Mouse (Mus musculus) gastrocnemius, postnatal 14 days (tissue): ENCODE data around the gene A930018P22Rik. TPM values are rescaled to one million over a fixed set of nuclear protein-coding genes. Genes with fewer than 3 reads are reported as not detected.
"Not testable (repeated sequence)": the region's sequence is repeated elsewhere in the genome, so short reads cannot be mapped to it uniquely, and the experiment has no call there.

Experiments used
- DNase-seq: peaks from one replicate; pipeline ENCODE4 v3.0.0; 2021; ENCODE audit warnings: mixed read lengths
- intact Hi-C: fragments of 180-260 bp; cut with DNase I; formaldehyde crosslinking; loops from one replicate; pipeline ENCODE4 v1.15.1; 2025; ENCODE audit warnings: low total_unique reads
- total RNA-seq, 2 experiments: library from RNA; stranded (reverse); gene quantifications; 2 replicates each; pipeline ENCODE4 v1.2.3; 2021

The A930018P22Rik gene
- total RNA-seq, 2 experiments from 2014 or later: 1.7 to 1.8 TPM

DNA sequence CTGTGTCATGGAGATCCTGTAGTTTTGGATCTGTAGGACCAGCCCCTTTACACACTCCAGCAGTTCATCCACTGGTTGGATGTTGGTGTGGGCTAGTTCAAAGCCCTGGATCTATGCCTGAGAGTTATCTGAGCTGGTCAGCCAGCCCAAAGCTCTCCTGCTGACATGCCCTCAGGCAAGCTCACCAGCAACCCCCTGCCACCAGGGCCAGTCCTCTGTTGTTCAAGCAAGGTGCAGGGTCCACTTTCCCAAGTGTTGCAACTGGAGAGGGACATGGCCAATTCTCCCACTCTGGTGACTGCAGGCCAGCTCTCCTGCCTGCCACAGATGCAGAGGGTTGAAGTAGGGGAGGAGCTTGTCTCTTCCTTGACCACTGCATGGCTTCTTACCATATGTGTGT is 9.0 kb upstream of the A930018P22Rik start:
- intact Hi-C loops, DNase-seq: not testable (repeated sequence)

DNA sequence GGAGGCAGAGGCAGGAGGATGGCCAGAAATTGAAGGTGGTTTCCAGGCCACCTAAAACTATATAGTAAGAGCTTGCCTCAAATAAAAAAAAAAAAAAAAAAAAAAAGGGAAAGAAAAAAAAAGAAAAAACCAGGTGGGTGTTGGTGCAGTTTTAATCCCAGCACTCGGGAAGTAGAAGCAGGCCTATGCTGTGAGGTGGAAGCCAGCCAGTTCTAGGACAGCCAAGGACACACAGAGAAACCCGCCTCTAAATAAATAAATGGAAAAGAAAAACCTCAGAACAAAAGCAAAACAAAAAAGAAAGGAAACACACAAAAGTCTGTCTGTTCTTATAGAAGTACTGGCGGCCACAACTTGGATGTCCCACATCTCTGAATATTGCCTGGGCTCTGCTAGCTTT is 7.7 kb upstream of the A930018P22Rik start:
- intact Hi-C loops: no loop called here

DNA sequence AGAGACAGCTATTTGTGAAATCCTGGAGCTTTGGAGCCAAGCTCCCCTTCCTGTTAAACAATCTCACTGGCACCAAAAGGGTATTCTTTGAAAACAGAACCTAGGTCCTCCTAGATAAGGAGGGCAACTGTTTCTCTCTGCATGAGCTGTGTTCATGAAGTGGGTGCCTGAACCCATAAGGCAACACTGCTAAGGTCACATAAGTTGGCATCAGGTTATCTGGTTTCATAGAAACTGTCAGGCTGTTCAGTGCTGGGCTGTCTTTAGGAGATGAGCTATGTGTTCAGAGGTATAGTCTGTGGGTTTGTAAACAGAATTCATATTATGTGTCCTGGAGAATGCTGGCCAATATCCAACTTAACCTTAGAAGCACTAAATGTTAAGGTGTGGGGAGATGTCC is 5.4 kb upstream of the A930018P22Rik start:
- DNase-seq, intact Hi-C loops: not testable (repeated sequence)

More for the DNA sequence above, 7.7 kb upstream of the A930018P22Rik start:
- DNase-seq: no peak

DNA sequence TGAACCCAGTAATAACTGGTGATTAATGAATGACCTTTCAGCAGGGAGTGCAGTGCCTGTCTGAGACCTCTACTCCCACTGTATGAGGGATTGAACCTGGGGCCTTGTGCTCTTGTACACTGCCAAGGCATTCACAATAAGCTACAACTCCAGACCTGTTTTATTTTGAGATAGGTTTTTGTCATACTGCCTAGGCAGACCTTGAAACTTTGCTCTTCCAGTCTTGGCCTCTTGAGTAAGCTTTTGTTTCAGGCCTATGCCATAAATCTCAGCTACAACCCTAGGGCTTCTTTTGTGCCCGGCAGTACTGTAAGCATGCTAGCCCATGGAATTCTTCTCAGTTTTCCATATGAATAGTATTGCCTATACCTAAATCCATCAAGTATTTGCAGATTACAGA is 3.5 kb upstream of the A930018P22Rik start:
- DNase-seq: no peak
- intact Hi-C loops: no loop called here

DNA sequence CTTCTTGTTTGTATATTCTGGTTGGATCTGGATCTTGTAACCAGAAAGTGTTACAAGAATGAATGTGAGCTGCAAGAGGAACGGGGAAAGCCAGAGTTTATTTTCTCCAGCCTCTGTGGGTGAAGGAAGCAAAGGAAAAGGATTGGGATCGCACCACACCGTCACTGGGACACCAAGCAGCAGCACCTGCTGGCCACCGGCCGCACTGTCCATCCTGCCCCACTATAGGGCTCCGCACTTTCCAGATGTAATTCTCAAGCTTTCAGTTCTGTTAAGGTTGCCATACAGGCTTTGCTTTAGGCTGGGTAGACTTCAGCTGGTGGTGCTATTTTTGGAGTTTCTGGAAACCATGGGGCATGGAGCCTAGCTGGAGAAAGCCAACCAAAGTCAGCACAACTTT is 2.3 kb upstream of the A930018P22Rik start:
- DNase-seq: no peak
- intact Hi-C loops: no loop called here

DNA sequence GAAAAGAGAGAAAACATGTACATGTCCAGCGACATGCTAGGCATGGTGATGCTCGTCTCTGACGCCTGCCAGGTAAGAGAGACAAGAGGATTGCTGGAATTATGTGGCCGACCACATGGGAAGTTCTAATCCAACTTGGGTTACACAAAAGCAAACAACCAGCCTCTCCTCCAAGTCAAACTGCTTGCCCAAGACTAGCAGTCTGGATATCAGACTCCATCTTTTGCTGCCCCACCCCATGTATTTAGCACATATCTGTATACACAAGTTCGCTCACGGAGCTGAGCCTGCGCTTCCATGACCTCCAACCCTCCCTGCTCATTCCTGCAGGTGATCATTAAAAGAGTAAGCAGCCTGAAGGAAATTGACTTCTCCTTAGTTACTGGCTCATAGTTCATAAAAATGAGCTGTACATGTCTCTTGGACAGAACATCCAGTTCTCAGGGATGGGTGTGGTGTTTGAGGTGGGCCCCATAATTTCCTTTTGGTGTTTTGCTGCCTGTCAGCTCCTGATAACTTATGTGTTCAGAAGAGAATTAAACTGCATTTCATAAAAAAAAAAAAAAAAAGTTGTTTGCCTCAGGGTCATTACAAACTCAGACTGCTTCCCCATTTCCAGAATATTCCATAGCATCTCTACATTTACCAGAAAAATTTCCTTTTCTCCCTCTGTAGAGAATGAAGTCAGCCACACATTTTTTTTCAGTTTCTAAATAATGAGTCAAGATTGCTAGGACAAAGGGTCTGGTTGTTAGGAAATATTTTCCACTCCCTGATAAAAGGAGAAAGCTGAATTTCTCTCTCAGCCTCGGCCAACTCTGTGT is 676 bp upstream of the A930018P22Rik start:
- no peak for DNase-seq
- intact Hi-C loops: no loop called here

DNA sequence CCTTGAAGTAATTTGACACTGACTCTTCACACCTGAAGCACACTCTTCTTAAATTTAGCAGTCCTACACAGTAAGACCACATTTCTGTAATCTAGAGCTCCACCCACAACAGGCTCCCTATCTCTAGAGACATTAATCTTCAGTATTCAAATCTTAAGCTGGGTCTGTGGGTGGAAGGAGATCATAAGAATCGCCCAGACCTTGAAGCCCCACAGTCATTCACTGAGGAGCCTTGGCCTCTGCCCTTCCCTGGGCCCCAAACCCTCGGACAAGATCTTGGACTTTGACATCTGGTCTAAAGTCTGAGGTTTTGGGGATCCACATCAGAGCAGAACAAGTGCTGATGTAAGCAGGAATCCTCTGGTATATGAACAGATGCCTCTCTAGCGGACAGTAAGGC is 971 bp downstream of the A930018P22Rik start:
- intact Hi-C loops: no loop called here

DNA sequence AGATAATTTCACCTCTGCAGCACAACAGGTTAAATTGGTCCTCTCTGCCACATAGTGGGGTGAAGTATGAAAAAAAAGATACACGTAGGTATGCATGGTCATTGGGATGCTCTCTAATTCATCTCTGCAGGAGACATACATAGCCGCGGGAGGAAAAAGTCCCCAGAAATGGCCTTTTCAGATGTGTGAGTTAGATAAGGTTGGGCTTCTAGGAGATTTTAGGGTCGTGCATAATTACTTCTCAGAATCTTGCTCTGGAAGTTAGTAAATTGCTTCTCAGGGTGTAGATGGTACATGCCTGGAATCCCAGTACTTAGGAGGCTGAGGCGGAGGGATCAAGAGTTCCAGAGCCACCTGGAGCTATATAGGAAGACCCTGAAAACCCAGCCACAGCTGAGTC is 1.5 kb downstream of the A930018P22Rik start:
- no peak for DNase-seq
- intact Hi-C loops: no loop called here

More for the DNA sequence above, 971 bp downstream of the A930018P22Rik start:
- no peak for DNase-seq

DNA sequence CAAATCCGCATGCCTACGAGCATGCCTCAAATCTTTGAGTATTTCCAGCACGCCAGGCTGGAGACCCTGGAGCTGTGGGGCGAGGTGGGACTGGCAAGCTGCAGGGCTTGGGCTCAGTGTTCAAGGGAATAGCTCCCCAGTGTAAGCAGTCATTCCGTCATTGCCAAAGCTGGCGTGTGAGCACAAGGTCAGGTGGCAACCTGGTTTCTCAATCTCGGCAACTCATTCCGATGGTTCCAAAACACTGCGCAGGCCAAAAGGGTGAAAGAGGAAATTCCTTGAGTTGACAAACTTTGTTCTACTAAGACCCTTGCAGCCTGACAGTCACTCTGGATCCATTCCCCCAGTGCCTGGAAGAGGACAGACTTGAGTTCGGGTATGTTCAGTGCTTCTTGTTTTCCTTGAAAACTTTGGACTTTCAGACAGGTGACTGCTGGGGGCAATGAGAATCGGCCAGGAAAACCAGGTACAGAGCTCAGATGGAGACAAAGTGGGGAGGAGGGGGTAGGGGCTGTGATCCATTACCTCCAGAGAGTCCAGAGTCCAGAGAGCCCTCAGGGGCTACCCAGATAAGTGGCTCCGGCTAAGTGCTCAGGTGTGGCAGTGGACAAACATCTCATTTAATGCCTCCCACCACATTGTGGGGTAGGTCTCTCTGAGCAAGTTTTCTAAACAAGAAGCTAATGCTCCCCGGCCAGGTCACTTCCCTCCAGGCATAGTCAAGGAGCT is 6.4 kb downstream of the A930018P22Rik start:
- no peak for DNase-seq

DNA sequence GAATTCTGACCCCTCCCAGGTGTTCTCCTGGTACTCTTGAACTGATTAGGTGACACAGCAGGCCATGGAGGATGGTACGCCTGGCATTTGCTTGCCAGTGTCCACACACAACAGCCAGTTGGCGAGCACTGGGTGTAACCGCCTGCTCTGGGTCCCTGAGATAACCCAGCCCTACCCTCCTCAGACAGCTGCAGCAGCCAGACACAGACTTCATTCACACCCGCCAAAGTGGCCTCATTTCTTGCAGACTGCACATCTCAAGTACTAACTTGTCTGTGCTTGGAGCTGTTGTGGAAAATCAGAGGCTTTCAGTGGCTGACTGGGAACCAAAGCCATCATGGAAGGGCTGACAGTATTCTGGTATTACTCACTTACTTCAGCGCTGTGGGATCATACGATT is 7.6 kb downstream of the A930018P22Rik start:
- intact Hi-C loops: loop anchor here (10.0 kb wide), 2 partner anchors 95 to 455 kb away; no protein-coding TSS in a partner anchor
- no peak for DNase-seq

More for the DNA sequence above, 6.4 kb downstream of the A930018P22Rik start:
- intact Hi-C loops: no loop called here

DNA sequence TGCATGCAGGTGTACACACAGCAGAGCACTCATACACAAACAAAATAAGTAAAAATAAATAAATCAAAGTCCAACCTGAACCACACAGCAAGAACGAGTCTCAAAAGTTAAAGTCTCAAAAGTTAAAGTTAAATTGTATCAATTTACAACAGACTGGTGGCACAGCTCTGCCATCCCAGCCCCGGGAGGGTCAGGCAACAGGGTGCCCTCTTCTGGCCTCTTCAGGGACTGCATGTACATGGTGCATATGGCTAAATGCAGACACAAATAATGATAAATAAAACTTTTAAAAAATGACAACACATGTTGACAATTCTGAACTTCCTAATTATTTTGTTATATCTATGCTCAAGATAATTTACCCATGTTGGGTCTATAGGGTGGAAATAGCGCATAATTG is 8.4 kb downstream of the A930018P22Rik start:
- intact Hi-C loops: loop anchor here (10.0 kb wide), 2 partner anchors 96 to 454 kb away; no protein-coding TSS in a partner anchor
- DNase-seq: no peak

DNA sequence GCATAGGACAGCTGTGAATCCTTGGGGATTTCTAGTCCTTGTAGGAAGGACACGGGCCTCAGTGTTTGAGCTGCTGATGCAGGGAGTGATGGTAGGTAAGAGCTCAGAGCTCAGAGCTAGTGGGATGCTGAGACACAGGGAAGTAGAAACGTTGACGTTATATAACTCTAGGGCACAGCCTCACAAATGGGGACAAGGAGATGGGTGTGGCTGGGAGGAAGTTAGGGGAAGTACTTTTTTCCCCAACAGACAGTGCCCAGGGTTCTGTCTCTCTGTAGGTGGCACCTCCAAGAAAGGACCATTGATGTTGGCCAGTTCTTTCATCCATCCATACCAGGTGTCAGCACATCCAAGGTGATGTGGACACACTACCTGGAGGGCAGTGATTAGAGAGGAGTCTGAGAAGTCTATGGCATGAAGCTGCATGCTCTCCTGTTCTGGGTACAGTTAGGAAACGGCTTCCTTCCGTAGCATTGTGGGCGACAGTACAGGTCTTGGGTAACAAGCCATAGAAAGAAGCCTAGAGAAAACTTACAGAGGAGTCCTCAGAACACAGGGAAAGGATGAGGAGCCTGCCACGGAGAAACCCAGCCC is 9.8 kb downstream of the A930018P22Rik start:
- intact Hi-C loops: loop anchor here (10.0 kb wide), 2 partner anchors 98 to 452 kb away; no protein-coding TSS in a partner anchor

DNA sequence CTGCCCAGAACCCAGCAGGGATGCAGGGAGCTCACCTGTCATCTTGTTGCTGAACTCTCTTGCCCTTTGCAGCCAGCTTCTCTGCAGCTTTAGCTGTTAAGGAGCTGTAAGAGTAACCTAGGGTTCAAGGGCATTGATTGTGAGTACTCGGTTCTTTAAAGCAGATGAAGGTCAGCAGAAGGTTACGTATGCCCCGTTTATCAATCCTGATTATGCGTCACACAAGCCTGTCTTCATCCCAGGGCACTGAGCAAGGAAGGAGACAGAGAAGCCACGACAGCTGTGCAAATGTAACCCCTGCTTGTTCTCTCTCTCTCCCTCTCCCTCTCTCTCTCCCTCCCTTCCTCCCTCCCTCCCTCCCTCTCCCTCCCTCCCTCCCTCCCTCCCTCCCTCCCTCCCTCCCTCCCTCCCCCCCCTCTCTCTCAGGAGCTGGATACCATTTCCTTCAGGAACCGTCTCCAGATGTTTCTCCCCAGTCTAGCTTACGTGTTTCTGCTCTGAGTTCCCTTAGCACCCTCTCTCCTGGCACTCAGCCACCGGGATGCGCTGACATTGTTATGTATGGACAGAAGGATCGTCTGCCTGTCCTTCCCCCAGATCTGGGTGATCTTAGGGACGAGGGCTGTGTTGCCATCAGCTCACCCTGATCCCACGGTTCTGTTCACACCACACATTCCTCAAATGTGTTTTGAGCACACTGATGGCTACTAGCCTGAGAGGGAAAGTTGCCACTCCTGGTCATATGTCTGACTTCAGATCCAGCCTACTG is 10.7 kb downstream of the A930018P22Rik start:
- intact Hi-C loops: loop anchor here (10.0 kb wide), 2 partner anchors 98 to 452 kb away; no protein-coding TSS in a partner anchor
- DNase-seq: no peak

More for the DNA sequence above, 9.8 kb downstream of the A930018P22Rik start:
- no peak for DNase-seq

DNA sequence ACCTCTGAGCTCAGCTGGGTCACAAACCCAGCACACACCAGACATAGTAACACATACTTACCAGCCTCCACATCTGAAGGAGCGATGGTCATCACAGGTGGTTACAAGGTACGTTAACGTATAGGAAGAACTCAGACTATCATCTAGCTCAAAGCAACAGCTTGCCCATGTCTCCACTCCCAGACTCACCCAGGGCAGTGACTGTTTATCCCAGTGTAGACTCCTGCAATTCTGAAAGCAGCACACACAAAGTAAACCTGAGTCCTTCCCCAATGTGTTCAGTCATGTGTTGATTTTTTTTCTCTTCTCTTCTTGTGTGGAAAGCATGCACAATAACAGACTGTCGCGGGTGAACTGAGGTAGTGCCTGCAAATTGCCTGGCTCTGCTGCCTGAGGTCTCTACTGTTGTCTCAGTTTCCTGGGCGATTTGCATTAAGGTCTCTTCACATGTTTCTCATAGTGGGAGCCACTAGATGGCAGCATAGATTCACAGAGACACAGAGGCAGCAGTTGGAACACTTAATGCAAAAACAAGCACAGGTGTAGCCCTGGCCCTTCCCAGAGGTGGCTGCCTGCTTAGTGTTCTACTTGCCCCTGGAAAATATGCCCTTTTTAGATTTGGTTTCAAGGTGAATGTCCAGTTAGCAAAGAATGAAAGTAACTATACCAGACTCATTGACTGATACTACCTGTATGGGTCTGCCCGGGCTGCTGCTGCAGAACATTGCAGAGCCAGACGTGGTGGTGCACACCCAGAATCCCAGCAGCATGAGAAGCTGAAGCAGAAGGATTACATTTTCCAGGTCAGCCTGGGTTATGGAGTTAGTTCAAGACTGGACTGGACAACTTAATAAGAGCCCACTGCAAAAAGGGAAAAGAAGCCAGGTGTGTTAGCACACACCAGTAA is 11.8 kb downstream of the A930018P22Rik start:
- intact Hi-C loops: loop anchor here (2.0 to 10.0 kb wide), 3 partner anchors 100 to 450 kb away; no protein-coding TSS in a partner anchor
- peak; percentile 37 for DNase-seq

DNA sequence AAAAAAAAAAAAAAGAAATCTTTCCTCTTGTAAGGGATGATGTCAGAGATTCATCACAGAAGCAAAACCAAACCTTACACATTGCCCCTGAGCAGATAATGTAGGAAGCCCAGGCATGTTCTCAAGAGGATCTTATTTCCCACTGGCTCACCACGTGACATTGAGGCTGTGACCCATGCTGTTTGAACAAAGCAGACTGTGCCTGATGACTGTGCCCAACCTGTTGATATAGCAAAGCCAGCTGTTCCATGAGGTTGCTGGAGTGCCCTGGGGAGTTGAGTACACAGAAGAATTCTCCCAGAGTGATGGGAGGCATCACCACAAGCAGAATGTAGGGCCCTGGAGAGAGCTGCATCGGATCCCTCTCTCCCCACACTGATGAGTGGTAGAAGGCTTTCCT is 13.4 kb downstream of the A930018P22Rik start:
- intact Hi-C loops: loop anchor here (2.0 to 10.0 kb wide), 3 partner anchors 101 to 449 kb away; no protein-coding TSS in a partner anchor
- no peak for DNase-seq

DNA sequence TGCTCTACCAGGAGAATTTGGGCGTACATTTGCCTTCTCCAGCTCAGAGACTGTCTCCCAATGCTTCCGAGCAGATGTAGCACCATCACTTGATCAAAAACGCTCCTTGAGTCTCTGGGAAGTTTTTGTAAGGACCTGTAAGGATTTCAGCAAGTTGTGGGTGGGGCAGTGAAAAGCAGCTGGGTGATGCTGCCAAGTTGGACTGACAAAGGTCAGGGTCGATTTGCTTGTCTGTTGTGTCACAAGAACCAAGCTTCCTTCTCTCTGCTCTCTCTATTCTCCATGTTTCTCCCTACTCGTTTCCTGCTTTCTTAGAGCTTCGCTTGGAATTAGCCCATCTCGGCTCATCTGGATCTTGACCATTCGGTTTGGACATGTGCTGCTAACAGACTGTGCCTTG is 19.6 kb downstream of the A930018P22Rik start:
- DNase-seq: no peak
- intact Hi-C loops: no loop called here

DNA sequence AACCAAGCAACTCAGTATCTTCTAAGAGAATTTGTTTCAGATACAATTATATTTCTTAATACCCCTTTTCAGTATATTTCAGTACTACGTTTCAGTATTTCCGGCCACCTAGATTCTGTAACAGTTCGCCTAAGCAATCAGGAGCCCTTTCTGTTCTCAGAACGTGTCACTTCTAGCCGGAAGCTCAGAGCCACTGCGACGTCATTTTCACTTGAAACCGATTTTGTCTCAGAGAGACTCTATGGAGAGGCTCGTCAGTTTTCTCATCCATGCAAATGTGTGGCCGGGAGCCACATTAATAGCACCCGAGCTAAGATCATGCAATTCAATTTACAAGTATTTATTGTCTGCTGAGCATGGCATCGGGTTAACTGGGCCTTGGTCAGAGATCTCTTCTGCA is 21.4 kb downstream of the A930018P22Rik start:
- no peak for DNase-seq
- intact Hi-C loops: no loop called here

DNA sequence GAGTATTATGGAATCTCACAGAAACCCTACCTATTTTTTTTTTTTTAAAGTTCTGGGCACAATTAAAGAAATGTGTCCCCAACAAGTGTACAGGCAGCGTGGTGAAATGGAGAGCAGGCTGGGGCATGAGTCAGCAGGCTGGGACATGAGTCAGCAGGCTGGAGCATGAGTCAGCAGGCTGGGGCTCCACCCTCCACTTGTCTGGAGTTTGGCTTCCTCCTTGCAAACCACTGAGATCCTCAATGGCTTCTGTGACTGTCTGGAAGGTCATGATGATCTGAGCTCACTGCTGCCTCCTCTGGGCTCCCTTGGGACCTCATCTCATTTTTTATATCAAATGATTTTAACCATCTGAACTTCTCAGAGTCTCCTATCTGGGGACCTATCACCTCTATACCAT is 23.4 kb downstream of the A930018P22Rik start:
- no peak for DNase-seq
- intact Hi-C loops: no loop called here
